Mouse (Mus musculus) inflammation-experienced regulatory T-cells (primary cell): Measurements from ENCODE around the gene Ddx3x. TPM values are rescaled to one million over a fixed set of nuclear protein-coding genes. Genes with fewer than 3 reads are reported as not detected.

Experiments
- polyA plus RNA-seq, 2 experiments: library from polyadenylated mRNA; unstranded; fragments of 100-300 nt; shearing (Covaris generic); gene quantifications; one replicate each; pipeline ENCODE4 v1.2.1; 2017

Gene Ddx3x
- 10 to 100 TPM; 64.7 to 74.9 TPM for polyA plus RNA-seq

GRCm38 (mm10) chrX:13280409-13281328 is at the start of gene Ddx3x:
Gene Ddx3x (plus strand): TSS chrX:13280970.

Other genes starting within 250 kb of the Ddx3x start
- 10 to 100 TPM; 51.5 to 68.6 TPM for gene Usp9x, start 209.5 kb upstream of the Ddx3x start, polyA plus RNA-seq
- gene Nyx, start 185.1 kb downstream of the Ddx3x start, polyA plus RNA-seq = under 1 TPM in 1 of 2 experiments, not detected in 1; 0.09 TPM